Mouse (Mus musculus): ENCODE data around the gene Pqbp1. TPM values are rescaled to one million over a fixed set of nuclear protein-coding genes. Genes with fewer than 3 reads are reported as not detected.
"Not testable (repeated sequence)": the region's sequence is repeated elsewhere in the genome, so short reads cannot be mapped to it uniquely, and the experiment has no call there.

The Pqbp1 gene
- polyA plus RNA-seq, 1 experiment from 2014 or later: 92.3 TPM

DNA sequence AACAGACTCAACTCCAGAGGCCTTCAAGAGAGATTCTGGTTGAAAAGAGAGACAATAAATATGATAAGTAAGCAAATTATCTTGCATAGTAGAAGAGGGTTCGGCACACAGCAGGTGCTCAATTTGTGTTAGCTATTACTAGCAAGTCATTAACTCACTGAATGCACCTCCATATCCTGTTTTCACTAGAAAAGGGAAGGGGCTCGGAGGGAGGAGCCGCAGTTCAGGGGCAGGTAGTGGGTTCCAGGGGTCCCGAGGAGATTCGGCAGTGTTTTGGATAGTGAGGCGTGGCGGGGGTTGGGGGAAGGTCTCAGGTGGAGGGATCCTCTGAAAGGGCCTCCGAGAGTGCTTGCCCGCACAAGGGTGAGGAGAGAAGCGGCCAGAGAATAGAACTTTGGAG, 28.0 kb upstream of the Pqbp1 start:
- Histone ChIP-seq H3K4me1 (ENCODE audit: control insufficient read depth, insufficient read depth, low read length) (no peaks in the 10 kb centered on the region), H3K4me3 (ENCODE audit: low read depth, low read length) (no peak overlapping the region), H3K36me3 (ENCODE audit: control insufficient read depth, insufficient read depth, low read length) (0 out of 2 replicates have a peak, but pooled peaks cover 4% of the 10 kb centered on the region), H3K9me3 (ENCODE audit: control insufficient read depth, low read length) (no peaks in the 10 kb centered on the region), H3K27me3 (replicated peaks; ENCODE audit: control insufficient read depth, insufficient read depth, low read length) (peaks cover 55% of the 10 kb centered on the region), H3K27ac (replicated peaks; ENCODE audit: low read depth, low read length) (no peak overlapping the region), H3K4me2 (ENCODE audit: low read depth, low read length) (no peak overlapping the region), H3K9ac (ENCODE audit: low read depth, low read length) (no peak overlapping the region)
- ATAC-seq (ENCODE audit: low read depth): no peak
- no peak for DNase-seq (ENCODE audit: low spot score)
- 25% methylated on average over 10 of the region's 10 CpGs for WGBS

DNA sequence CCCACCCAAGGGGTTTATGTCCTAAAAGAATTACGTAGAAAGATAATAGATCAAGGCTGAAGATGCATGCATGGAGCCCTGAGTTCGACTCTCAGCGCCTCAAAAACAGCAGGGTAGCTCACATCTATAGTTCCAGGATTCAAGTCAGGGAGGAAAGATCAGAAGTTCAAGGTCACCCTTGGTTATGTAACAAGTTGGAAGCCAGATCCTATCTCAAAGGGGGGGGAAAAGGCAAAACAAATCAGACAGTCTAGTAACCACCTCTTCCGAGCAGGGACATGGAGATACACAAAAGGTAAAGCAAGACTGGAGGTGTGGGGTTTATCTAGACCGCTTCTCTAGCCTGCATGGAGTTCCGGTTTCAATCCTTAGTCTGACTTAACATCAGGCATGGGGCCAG, 27.2 kb upstream of the Pqbp1 start:
- 62% methylated on average over 6 of the region's 6 CpGs for WGBS
- Histone ChIP-seq H3K9ac (ENCODE audit: low read depth, low read length) (no peak overlapping the region), H3K4me1 (ENCODE audit: control insufficient read depth, insufficient read depth, low read length) (no peaks in the 10 kb centered on the region), H3K27ac (replicated peaks; ENCODE audit: low read depth, low read length) (no peak overlapping the region), H3K36me3 (ENCODE audit: control insufficient read depth, insufficient read depth, low read length) (0 out of 2 replicates have a peak, but pooled peaks cover 4% of the 10 kb centered on the region), H3K4me3 (ENCODE audit: low read depth, low read length) (no peak overlapping the region), H3K4me2 (ENCODE audit: low read depth, low read length) (no peak overlapping the region), H3K9me3 (ENCODE audit: control insufficient read depth, low read length) (no peaks in the 10 kb centered on the region), H3K27me3 (replicated peaks; ENCODE audit: control insufficient read depth, insufficient read depth, low read length) (peaks cover 63% of the 10 kb centered on the region)
- DNase-seq (ENCODE audit: low spot score) (no peak), ATAC-seq (ENCODE audit: low read depth) (no peak)

DNA sequence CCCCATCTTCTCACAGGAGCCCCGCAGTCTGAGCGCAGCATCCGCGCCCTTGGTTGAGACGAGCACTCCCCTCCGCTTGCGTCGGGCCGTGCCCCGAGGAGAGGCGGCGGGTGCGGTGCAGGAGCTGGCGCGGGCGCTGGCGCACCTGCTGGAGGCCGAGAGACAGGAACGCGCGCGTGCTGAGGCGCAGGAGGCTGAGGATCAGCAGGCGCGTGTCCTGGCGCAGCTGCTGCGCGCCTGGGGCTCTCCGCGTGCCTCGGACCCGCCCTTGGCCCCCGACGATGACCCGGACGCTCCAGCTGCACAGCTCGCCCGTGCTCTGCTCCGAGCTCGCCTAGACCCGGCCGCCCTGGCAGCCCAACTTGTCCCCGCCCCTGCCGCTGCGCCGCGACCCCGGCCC, 23.0 kb upstream of the Pqbp1 start:
- peak; percentile 5 for DNase-seq (ENCODE audit: low spot score)

DNA sequence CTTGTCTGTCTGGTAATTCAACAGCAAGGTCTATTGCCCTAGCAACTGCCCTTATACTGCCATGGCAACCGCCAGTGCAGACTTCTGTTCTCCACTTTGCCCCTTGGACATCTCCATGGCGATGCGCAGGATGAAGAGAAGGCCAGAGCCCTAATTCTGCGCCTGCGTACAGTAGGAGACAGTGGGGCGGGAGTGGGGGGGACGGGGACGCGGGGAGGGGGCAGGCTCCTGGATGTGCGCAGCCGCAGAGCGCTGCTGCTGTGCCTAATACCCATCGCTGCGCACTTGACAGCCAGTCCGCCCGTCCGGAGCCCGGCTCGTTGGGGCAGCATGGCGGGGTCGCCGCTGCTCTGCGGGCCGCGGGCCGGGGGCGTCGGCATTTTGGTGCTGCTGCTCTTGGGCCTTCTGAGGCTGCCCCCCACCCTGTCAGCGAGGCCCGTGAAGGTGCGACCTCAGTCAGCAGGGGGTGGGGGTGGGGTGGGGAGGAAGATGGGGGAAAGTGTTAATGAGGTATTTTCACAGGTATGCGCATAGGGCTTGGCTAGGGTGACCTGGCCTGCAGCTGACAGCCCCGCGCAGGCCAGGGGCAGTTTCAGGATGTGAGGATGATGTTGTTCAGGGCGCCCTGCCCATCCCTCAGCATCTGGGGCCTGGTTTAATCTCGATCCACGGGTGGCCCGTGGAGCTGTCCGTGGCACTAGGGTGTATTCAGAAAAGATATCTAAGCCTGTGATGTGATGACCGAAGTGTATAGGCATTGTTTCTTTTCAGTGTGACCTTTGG, 20.7 kb upstream of the Pqbp1 start, which contains the start of gene Pcsk1n:
Gene Pcsk1n, plus strand, starts transcription at position 222 of the 783 bp plus-strand sequence.
- Histone ChIP-seq H3K9me3 (ENCODE audit: control insufficient read depth, low read length) (no peaks in the 10 kb centered on the region), H3K27ac (replicated peaks; ENCODE audit: low read depth, low read length) (no peak within 1 kb of the TSS), H3K4me3 (ENCODE audit: low read depth, low read length) (peak within 1 kb of the TSS; percentile 16), H3K9ac (ENCODE audit: low read depth, low read length) (no peak within 1 kb of the TSS), H3K4me2 (ENCODE audit: low read depth, low read length) (peak within 1 kb of the TSS; percentile 45), H3K36me3 (ENCODE audit: control insufficient read depth, insufficient read depth, low read length) (no peaks in the 10 kb centered on the region), H3K4me1 (ENCODE audit: control insufficient read depth, insufficient read depth, low read length) (no peaks in the 10 kb centered on the region), H3K27me3 (replicated peaks; ENCODE audit: control insufficient read depth, insufficient read depth, low read length) (peaks cover 52% of the 10 kb centered on the region)
- peak; percentile 84; the same call in 1 of the 2 replicates for ATAC-seq (ENCODE audit: low read depth)
- peak; percentile 17 for DNase-seq (ENCODE audit: low spot score)
- WGBS: 24% methylated on average over 16 of the region's 40 CpGs

More for the DNA sequence above, 23.0 kb upstream of the Pqbp1 start:
- Histone ChIP-seq H3K4me1 (ENCODE audit: control insufficient read depth, insufficient read depth, low read length) (no peaks in the 10 kb centered on the region), H3K27ac (replicated peaks; ENCODE audit: low read depth, low read length) (no peak overlapping the region), H3K9me3 (ENCODE audit: control insufficient read depth, low read length) (no peaks in the 10 kb centered on the region), H3K4me3 (ENCODE audit: low read depth, low read length) (peak overlapping the region; percentile 26), H3K27me3 (replicated peaks; ENCODE audit: control insufficient read depth, insufficient read depth, low read length) (peaks cover 68% of the 10 kb centered on the region), H3K36me3 (ENCODE audit: control insufficient read depth, insufficient read depth, low read length) (no peaks in the 10 kb centered on the region), H3K4me2 (ENCODE audit: low read depth, low read length) (peak overlapping the region; percentile 48), H3K9ac (ENCODE audit: low read depth, low read length) (no peak overlapping the region)
- WGBS: 17% methylated on average over 15 of the region's 48 CpGs
- ATAC-seq (ENCODE audit: low read depth): 0 out of 2 replicates have a peak, but pooled peaks have one; percentile 15

DNA sequence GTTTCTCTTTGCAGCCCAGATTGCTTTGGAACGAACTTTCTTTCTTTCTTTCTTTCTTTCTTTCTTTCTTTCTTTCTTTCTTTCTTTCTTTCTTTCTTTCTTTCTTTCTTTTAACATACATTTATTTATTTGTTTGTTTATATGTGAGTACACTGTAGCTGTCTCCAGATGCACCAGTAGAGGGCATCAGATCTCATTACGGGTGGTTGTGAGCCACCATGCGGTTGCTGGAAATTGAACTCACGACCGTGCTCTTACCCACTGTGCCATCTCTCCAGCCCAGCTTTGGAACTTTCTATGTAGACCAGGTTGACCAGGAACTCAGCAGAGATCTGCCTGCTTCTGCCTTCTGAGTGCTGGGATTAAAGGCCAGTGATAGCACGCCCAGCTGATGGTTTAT, 18.9 kb upstream of the Pqbp1 start:
- WGBS: 67% methylated on average over 6 of the region's 6 CpGs
- not testable (repeated sequence) for H3K9ac ChIP-seq (ENCODE audit: low read depth, low read length); ATAC-seq (ENCODE audit: low read depth); DNase-seq (ENCODE audit: low spot score); H3K4me1 ChIP-seq (ENCODE audit: control insufficient read depth, insufficient read depth, low read length); H3K27ac ChIP-seq (replicated peaks; ENCODE audit: low read depth, low read length); H3K4me3 ChIP-seq (ENCODE audit: low read depth, low read length); H3K9me3 ChIP-seq (ENCODE audit: control insufficient read depth, low read length); H3K36me3 ChIP-seq (ENCODE audit: control insufficient read depth, insufficient read depth, low read length); H3K4me2 ChIP-seq (ENCODE audit: low read depth, low read length)
- H3K27me3 ChIP-seq (replicated peaks; ENCODE audit: control insufficient read depth, insufficient read depth, low read length): peaks cover 38% of the 10 kb centered on the region

DNA sequence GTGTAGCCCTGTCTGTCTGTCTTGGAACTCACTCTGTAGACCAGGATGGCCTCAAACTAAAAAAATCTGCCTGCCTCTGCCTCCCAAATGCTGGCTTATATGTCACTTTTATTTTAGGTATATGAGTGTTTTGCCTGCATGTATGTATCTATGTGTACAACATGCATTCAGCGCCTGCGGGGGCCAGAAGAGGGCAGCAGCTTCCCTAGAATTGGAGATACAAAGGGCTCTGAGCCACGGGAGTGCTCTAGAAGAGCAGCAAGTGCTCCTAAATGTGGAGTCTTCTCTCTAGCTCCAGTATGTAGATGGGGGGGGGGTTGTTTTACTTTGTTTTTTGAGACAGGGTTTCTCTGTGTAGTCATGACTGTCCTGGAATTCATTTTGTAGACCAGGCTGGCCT, 16.6 kb upstream of the Pqbp1 start:
- ATAC-seq (ENCODE audit: low read depth); H3K4me3 ChIP-seq (ENCODE audit: low read depth, low read length); H3K9ac ChIP-seq (ENCODE audit: low read depth, low read length); H3K36me3 ChIP-seq (ENCODE audit: control insufficient read depth, insufficient read depth, low read length); H3K4me2 ChIP-seq (ENCODE audit: low read depth, low read length); H3K27ac ChIP-seq (replicated peaks; ENCODE audit: low read depth, low read length); H3K9me3 ChIP-seq (ENCODE audit: control insufficient read depth, low read length); H3K4me1 ChIP-seq (ENCODE audit: control insufficient read depth, insufficient read depth, low read length); DNase-seq (ENCODE audit: low spot score): not testable (repeated sequence)
- 30% methylated on average over 3 of the region's 3 CpGs for WGBS
- peaks cover 15% of the 10 kb centered on the region for H3K27me3 ChIP-seq (replicated peaks; ENCODE audit: control insufficient read depth, insufficient read depth, low read length)

DNA sequence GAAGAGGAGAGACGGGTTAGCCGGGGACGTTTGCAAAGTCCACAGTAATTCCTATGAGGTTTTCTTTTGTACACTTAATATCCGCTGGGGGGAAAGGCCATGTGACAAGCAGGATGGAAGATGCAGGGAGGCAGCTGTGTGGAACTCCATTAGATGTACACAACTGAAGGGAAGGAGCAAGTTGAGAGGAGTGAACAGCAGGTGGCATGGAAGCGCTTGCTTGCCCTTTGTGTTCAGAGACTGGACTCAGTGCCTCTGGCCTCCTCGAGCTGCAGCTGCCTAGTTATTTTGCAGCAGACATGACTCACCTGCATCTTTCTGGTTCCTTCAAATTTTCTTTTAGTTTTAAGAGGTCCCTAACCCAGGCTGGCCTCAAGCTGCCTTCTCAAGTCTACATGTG, 11.4 kb upstream of the Pqbp1 start:
- Histone ChIP-seq H3K4me3 (ENCODE audit: low read depth, low read length) (no peak overlapping the region), H3K27ac (replicated peaks; ENCODE audit: low read depth, low read length) (no peak overlapping the region), H3K9me3 (ENCODE audit: control insufficient read depth, low read length) (no peaks in the 10 kb centered on the region), H3K9ac (ENCODE audit: low read depth, low read length) (no peak overlapping the region), H3K4me2 (ENCODE audit: low read depth, low read length) (no peak overlapping the region), H3K4me1 (ENCODE audit: control insufficient read depth, insufficient read depth, low read length) (no peaks in the 10 kb centered on the region), H3K36me3 (ENCODE audit: control insufficient read depth, insufficient read depth, low read length) (peaks cover 5% of the 10 kb centered on the region; the same call in 1 of the 2 replicates), H3K27me3 (replicated peaks; ENCODE audit: control insufficient read depth, insufficient read depth, low read length) (no peaks in the 10 kb centered on the region)
- ATAC-seq (ENCODE audit: low read depth) (no peak), DNase-seq (ENCODE audit: low spot score) (no peak)
- 55% methylated on average over 6 of the region's 6 CpGs for WGBS

DNA sequence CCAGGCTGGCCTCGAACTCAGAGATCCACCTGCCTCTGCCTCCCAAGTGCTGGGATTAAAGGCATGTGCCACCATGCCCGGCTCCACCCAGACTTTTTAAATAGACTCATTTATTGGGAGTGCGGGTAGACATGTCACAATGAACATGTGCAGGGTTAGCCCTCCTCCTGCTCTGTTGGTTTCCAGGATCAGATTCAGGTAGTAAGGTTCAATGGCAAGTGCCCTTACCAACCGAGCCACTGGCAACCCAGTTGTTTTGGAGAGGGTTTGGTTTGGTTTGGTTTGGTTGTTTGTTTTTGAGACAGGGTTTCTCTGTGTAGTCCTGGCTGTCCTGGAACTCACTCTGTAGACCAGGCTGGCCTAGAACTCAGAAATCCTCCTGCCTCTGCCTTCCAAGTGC, 10.2 kb upstream of the Pqbp1 start, which contains the start of gene Gm10490:
Gene Gm10490, plus strand, starts transcription at position 301 of the 400 bp plus-strand sequence.
- H3K4me2 ChIP-seq (ENCODE audit: low read depth, low read length); H3K9ac ChIP-seq (ENCODE audit: low read depth, low read length); H3K9me3 ChIP-seq (ENCODE audit: control insufficient read depth, low read length); ATAC-seq (ENCODE audit: low read depth); H3K4me1 ChIP-seq (ENCODE audit: control insufficient read depth, insufficient read depth, low read length); H3K27me3 ChIP-seq (replicated peaks; ENCODE audit: control insufficient read depth, insufficient read depth, low read length); DNase-seq (ENCODE audit: low spot score); H3K27ac ChIP-seq (replicated peaks; ENCODE audit: low read depth, low read length); H3K36me3 ChIP-seq (ENCODE audit: control insufficient read depth, insufficient read depth, low read length); H3K4me3 ChIP-seq (ENCODE audit: low read depth, low read length): not testable (repeated sequence)
- 88% methylated on average over 4 of the region's 4 CpGs for WGBS

DNA sequence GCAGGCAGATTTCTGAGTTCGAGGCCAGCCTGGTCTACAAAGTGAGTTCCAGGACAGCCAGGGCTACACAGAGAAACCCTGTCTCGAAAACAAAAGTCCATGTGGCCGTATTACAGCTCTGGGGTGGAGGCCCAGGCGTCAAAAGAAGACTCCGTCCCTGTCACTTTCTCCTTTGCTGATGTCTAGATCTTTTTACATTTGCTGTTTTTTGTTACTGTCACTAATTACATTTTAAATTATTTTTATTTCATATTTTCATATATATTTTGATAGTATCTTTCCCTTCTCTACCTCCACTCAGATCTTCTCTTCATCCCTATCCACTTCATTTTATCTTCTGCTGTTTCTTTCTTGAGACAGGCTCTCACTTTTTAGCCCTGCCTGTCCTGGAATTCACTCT, 8.7 kb upstream of the Pqbp1 start, which contains the start of gene Gm10491:
Gene Gm10491, minus strand, starts transcription at position 101 of the 400 bp plus-strand sequence.
- no peak within 1 kb of the TSS for H3K27ac ChIP-seq (replicated peaks; ENCODE audit: low read depth, low read length)
- DNase-seq (ENCODE audit: low spot score): no peak
- ATAC-seq (ENCODE audit: low read depth): no peak

More for the DNA sequence above, 8.7 kb upstream of the Pqbp1 start, which contains the start of gene Gm10491:
- 89% methylated on average over 5 of the region's 5 CpGs for WGBS
- H3K4me1 ChIP-seq (ENCODE audit: control insufficient read depth, insufficient read depth, low read length): no peaks in the 10 kb centered on the region
- H3K9ac ChIP-seq (ENCODE audit: low read depth, low read length): no peak within 1 kb of the TSS
- H3K36me3 ChIP-seq (ENCODE audit: control insufficient read depth, insufficient read depth, low read length): peaks cover 5% of the 10 kb centered on the region; the same call in 1 of the 2 replicates
- H3K4me2 ChIP-seq (ENCODE audit: low read depth, low read length): no peak within 1 kb of the TSS
- no peaks in the 10 kb centered on the region for H3K9me3 ChIP-seq (ENCODE audit: control insufficient read depth, low read length)
- no peak within 1 kb of the TSS for H3K4me3 ChIP-seq (ENCODE audit: low read depth, low read length)
- H3K27me3 ChIP-seq (replicated peaks; ENCODE audit: control insufficient read depth, insufficient read depth, low read length): no peaks in the 10 kb centered on the region

All from embryonic facial prominence, embryonic 14.5 days (tissue).